Mouse (Mus musculus): ENCODE results near the gene Dcaf10.

Gene Dcaf10

GRCm38 (mm10) chr4:45421519-45422260 is 79.8 kb downstream of the Dcaf10 start:
- DNase-seq = no peak

DNA sequence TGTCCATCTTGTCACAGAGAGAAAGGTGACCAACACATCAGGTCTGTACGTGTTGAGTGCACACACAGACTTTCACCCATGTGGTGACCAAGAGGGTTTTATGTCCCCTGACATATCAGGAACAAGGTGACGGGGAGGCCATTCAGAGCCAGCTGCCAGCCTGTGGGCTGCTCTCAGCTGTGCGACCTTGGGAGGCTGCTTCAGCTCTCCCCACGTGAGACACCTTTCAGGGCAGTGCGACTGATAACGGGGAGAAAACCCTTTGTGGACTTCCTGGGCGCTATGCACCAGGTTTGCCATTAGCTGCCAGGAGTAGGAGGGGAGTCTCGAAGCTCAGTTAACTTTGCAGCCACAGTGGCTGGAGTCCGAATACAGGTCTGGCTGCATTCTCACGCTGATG is 80.7 kb downstream of the Dcaf10 start:
- DNase-seq = no peak

DNA sequence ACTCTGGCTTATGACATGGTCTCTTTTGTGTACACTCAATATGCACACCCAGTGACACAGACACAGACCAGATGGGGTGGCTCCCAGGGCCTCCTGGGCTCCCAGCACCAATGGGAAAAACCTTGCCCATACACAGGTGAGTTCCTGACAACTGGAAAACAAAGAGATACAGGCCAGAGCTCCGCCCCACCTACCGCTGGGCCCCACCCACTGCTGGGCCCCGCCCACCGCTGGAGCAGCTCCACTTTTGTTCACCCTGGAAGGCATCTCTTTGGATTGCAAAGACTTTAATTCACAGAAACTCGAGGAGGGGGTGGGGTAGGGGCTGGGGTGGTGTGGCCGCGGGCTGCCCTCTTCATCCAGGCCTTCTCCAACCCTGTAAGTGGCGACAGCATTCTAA is 81.5 kb downstream of the Dcaf10 start:
- no peak for DNase-seq

- DNase-seq = no peak
Measured at GRCm38 (mm10) chr4:45426724-45427457, 85.0 kb downstream of the Dcaf10 start.

All from right cerebral cortex, postnatal 25 days (tissue).